Mouse (Mus musculus) bone marrow, adult 2 months (tissue): Measurements from ENCODE around the gene Setmar.

Experiments
- CTCF ChIP-seq: fragments of 200-500 bp; IDR thresholded peaks from 2 replicates; pipeline ENCODE4 v1.5.1; 2011; ENCODE audit warnings: low read length, control low read depth; ENCODE audit not compliant: control insufficient read depth, insufficient read depth
- POLR2A ChIP-seq: fragments of 200-500 bp; IDR thresholded peaks from 2 replicates; pipeline ENCODE4 v1.6.1; 2011; ENCODE audit warnings: low read depth, mild to moderate bottlenecking, control low read depth, low read length, borderline replicate concordance; ENCODE audit not compliant: control insufficient read depth

DNA sequence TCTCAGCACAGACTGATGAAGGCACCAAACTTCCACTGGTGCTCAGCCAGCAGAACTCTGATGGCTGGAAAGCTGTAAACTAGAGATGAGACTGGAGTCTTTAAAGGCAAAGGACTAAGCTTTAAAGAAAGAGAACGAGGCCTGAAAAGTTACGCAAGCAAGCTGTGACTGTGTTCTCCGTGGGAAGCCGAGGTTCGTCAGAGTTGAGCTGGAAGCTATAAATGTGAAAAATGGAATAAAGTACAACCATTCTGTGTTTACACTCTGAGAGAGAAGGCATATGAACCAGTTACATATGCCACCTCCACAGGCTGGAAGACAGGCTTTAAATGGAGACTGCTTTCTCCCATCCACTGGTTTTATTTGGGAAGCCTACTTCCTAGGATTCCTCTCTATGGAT, 43.2 kb upstream of the Setmar start:
- TF ChIP-seq POLR2A (no peak), CTCF (no peak)
